Mouse (Mus musculus) olfactory bulb, adult 2 months (tissue): Measurements from ENCODE around the gene Hephl1.

ENCODE experiments used
- CTCF ChIP-seq: fragments of 200-500 bp; IDR thresholded peaks from 2 replicates; pipeline ENCODE4 v1.5.1; 2012; ENCODE audit warnings: low read depth, mild to moderate bottlenecking, low read length, moderate library complexity; ENCODE audit not compliant: insufficient read depth
- POLR2A ChIP-seq: fragments of 200-500 bp; IDR thresholded peaks from 2 replicates; pipeline ENCODE4 v1.6.1; 2012; ENCODE audit warnings: mild to moderate bottlenecking, low read depth, low read length, moderate library complexity; ENCODE audit not compliant: insufficient read depth

DNA sequence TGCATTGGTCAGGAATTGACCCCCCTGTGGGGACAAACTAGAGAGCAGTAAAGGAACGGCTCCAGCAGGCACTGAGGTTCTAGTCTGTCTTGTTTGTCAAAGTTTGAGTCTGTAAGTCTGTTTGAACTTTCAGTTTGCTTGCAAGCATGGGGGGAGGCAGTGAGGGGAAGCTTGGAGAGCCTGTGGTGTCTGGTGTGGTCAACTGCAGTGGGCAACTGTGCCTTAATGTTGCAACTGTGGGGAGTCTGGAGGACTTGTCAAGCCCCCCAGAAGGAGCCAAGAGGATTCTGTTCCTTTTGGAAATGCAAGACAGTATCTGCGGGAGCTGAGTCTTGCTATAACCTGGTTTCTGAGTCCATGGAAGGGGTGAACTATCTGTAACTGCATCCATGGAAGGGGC, 4.3 kb upstream of the Hephl1 start:
- TF ChIP-seq CTCF (no peak), POLR2A (no peak)
